Mouse (Mus musculus) frontal cortex, adult 2 months (tissue): ENCODE measurements at regions not wholly inside any gene's neighbourhood (a gene's known extent, or its start where the extent isn't known, plus 50 kb on each side); places are given as distances from the start of the nearest gene placed in this dataset.

ENCODE experiments used
- DNase-seq, 2 experiments: peaks; one replicate each; pipeline ENCODE4 v3.0.0; 2022; ENCODE audit warnings: low spot score in 1 of 2; ENCODE audit errors: extremely low spot score in 1 of 2

DNA sequence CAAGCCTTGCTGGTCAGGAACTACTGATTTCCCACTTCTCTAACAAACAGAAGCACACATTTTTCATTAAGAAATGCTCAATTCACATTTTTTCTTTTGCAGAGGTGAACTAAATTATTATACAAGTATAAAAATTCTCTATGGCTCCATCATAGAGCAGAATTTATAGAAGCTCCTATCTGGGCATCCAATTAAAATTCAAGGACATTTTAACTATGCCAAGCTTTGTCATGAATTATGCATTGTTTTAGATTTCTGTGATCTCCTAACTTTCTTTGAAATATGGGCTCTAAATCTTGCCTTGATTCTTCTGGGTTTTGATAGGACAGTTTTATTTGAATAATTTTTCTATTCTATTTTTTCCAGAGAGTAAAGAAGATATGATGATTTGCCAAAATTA, 163.1 kb upstream of the Pex5l start:
- DNase-seq, result peak in 1 of 2 experiments; percentile 19

DNA sequence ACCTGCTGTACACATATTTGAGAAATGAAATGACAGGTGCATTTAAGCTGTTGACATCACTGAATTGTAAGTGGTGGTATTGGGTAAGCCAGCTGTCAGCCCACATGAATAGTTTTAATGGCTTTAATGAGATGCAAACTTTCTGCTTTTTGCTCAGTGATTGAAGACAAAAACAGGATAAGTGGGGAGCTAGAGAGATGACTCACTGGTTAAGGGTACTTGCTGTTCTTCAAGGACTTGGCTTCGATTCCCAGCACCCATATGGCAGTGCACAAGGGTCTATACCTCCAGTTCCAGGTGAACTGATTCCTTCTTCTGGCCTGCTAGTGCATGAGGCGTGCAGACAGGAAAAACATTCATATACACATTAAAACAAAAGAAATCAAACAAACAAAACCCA, 162.7 kb upstream of the Pex5l start:
- DNase-seq, result peak; percentile 16 to 25

DNA sequence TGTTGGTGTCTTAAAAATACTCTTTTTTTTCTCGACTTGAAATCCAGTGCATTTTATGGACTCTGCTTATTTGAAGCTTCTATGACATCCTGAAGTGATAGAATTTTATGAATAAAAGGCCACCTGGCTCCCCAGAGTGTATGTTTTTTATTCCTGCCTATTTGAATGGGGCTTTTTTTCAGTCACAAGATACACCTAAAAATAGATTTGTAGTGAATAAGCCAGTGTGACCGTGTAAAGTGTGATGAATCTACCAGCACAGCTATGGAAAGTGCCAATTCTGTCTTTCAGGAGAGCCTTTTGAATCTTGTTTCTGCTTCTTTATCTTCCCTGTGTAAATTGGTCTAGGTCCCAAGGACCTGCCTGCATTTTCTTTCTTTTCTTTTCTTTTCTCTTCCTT, 119.8 kb upstream of the Pex5l start:
- peak in 1 of 2 experiments; percentile 2 for DNase-seq

DNA sequence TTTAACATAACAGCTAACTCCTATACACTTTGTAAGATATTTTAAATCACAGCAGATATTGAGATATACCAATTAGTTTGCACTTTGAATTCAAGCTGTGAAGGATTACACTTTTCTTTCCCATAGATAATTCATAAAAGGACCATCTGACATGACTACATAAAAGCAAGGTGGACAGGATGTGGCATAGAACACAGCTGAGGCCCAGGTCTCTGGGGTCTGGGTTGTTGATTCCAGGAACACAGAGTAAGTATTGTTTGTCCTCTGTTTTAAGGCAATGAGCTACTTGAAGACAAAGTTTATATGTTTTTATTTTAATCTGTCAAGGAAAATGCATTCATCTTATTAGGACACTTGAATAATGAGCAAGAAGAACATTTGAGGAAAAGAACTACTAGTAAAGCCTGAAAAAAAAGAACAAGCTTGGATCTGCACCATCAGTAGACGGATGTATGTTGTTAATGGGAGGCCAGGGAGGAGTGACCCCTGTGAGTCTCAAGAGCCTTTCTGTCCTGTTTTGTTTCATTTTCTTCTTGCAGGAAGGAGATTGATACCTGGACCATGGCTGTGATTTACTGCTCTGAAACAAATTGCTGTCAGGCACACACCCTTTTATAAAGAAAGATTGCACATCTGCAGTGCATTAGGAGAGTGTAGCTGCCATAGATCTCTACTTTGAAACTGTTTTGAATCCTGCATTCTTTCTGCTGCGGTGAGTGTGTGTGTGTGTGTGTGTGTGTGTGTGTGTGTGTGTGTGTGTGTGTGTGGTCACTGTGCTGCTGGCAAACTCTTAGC, 76.4 kb upstream of the Pex5l start:
- no peak for DNase-seq

DNA sequence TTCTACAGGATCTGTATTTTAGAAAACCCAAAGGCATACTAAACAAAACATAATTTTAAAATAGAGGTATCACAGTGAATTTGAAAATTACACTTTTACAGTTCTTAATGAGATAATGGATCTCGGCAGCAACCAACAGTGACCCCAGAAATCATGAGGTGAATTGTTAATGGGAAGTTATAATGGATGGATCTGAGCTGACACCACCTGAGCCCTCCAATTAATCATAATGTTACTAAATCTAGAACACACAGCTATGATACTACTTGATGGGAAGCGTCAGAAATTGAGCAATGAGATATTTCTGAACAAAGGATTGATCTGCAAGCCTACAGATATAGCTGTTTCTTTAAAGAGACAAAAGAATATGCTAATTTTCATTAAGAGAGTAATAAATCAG, 75.2 kb upstream of the Pex5l start:
- DNase-seq, result no peak

DNA sequence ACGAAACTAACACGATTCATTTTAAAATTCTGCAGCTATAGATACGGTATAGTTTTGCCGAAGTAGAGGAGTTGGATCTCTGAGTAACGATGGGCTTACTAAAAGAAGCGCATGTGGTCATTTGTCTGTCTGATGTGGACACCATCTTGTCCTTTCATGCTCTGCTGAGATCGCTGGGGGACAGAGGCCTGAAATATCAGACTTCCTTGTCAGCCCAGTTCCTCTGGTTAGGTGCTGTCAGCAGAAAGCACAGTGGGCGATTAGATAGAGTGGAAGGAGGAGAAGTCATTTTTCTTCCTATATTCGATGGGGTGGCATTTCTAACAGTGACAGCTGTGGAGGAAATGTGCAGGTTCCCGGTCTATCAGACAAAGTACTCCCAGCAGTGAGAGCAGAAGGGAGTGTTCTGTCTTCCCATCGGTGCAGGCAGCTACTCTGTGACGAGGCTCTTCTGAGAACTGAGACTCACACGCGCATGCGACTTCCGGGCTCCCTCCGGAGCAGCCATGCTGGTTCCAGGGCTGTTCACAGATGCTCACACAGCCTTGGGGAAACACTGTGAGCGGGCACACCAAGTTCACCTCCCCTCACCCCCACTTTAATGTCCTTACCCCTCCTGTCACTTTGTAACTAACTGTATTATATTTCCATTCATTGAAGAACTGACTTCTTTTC, 74.5 kb upstream of the Pex5l start:
- peak in 1 of 2 experiments; percentile 8 for DNase-seq

DNA sequence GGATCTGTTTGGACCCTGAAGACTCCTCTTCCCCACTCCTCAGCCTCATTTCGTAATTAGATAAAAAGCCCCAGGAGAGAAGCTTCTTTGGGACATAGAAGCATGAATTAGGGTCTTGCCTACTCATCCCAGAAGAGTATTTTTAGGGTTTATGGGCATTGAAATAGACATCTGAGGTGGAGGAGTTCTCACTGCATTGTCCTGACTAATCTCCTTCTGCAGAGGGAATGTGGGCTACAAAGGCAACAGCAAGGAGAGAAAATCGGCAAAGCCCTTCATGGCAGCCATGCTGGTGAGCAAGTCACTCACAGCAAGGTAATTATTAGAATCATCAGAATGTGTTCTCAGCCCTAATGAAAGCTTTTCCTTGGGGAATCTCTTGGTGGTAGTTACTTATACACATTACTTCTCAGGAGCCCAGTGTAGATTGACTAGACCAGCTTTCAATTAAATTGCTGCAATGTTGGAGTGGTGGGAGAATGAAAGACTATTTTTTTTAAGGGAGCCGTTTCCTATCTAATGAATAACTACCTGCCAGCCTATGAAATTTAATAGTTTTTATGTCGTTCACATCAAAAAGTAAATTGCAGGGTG, 68.3 kb upstream of the Pex5l start:
- peak in 1 of 2 experiments; percentile 2 for DNase-seq
